Mouse (Mus musculus) limb, embryonic 14.5 days (tissue): ENCODE results near the gene Gm20721. TPM values are rescaled to one million over a fixed set of nuclear protein-coding genes. Genes with fewer than 3 reads are reported as not detected.
"Not testable (repeated sequence)": the region's sequence is repeated elsewhere in the genome, so short reads cannot be mapped to it uniquely, and the experiment has no call there.

Experiments used
- ATAC-seq: fragments of 200-750 bp; cut with Nextera tagmentation; 2 replicates; pipeline ENCODE4 v1.8.0; 2017; ENCODE audit warnings: low read depth, moderate number of reproducible peaks, moderate TSS enrichment; ENCODE audit not compliant: low FRiP score
- DNase-seq: peaks from one replicate; pipeline ENCODE4 v3.0.0-alpha.2; 2015; ENCODE audit warnings: low spot score
- H3K27ac ChIP-seq: fragments of 300-500 bp; sonication (generic); replicated peaks from 2 replicates; pipeline ENCODE4 v1.5.1; 2014; ENCODE audit warnings: low read depth, mild to moderate bottlenecking, low read length, moderate library complexity, mixed read lengths
- H3K27me3 ChIP-seq: fragments of 300-500 bp; sonication (generic); 2 replicates; pipeline ENCODE4 v1.6.1; 2014; ENCODE audit warnings: low read length, mixed read lengths; ENCODE audit not compliant: control insufficient read depth, insufficient read depth
- H3K36me3 ChIP-seq: fragments of 300-500 bp; sonication (generic); 2 replicates; pipeline ENCODE4 v1.6.1; 2014; ENCODE audit warnings: mild to moderate bottlenecking, low read length, moderate library complexity, mixed read lengths; ENCODE audit not compliant: control insufficient read depth, insufficient read depth
- H3K4me1 ChIP-seq: fragments of 300-500 bp; sonication (generic); 2 replicates; pipeline ENCODE4 v1.6.1; 2014; ENCODE audit warnings: antibody characterized with exemption, low read length, mixed read lengths; ENCODE audit not compliant: control insufficient read depth, insufficient read depth
- H3K4me2 ChIP-seq: fragments of 300-500 bp; sonication (generic); replicated peaks from 2 replicates; pipeline ENCODE4 v1.6.1; 2014; ENCODE audit warnings: low read depth, mild to moderate bottlenecking, low read length, moderate library complexity; ENCODE audit not compliant: severe bottlenecking
- H3K4me3 ChIP-seq: fragments of 300-500 bp; sonication (generic); replicated peaks from 2 replicates; pipeline ENCODE4 v1.5.1; 2014; ENCODE audit warnings: low read length
- H3K9ac ChIP-seq: fragments of 300-500 bp; sonication (generic); 2 replicates; pipeline ENCODE4 v1.6.1; 2014; ENCODE audit warnings: mild to moderate bottlenecking, low read depth, low read length, moderate library complexity; ENCODE audit not compliant: severe bottlenecking
- H3K9me3 ChIP-seq: fragments of 300-500 bp; sonication (generic); 2 replicates; pipeline ENCODE4 v1.6.1; 2016; ENCODE audit warnings: low read length; ENCODE audit not compliant: control insufficient read depth
- POLR2A ChIP-seq: fragments of 200-500 bp; IDR thresholded peaks from 2 replicates; pipeline ENCODE4 v1.8.0; 2012; ENCODE audit warnings: inconsistent platforms, mild to moderate bottlenecking, moderate library complexity, borderline replicate concordance; ENCODE audit not compliant: insufficient read depth, insufficient read length; ENCODE audit errors: extremely low read depth
- WGBS: fragments of 180-500 bp; shearing (Covaris S2); extraction: QIAGEN DNeasy Blood & Tissue Kit; methylation state at CpG from one replicate; pipeline ENCODE4 v1.1.7; 2014; 5-methylcytosine and 5-hydroxymethylcytosine counted together
- polyA plus RNA-seq, 2 experiments: library from polyadenylated mRNA; depleted of rRNA in 1 of 2; stranded (reverse) in 1 of 2; unstranded in 1 of 2; fragments of >200 nt; fragmentation: Nextera tagmentation in 1 of 2; extraction: Ambion mirVana in 1 of 2; gene quantifications; 2 replicates each; pipeline versions ENCODE4 v1.2.1 to v1.2.3; 2012 to 2014

Gm20721 gene
- polyA plus RNA-seq, 2 experiments: 0.65 to 13.4 TPM

- Histone ChIP-seq H3K27me3 (no peaks in the 10 kb centered on the region), H3K4me2 (no peak overlapping the region), H3K36me3 (no peaks in the 10 kb centered on the region), H3K9ac (no peak overlapping the region), H3K4me1 (no peaks in the 10 kb centered on the region), H3K9me3 (no peaks in the 10 kb centered on the region), H3K27ac (no peak overlapping the region), H3K4me3 (no peak overlapping the region)
- no peak for DNase-seq
- no peak for ATAC-seq
- WGBS: 77% methylated on average over 4 of the region's 4 CpGs
- TF ChIP-seq POLR2A: no peak
Observed at GRCm38 (mm10) chr2:174359656-174360055, 13.1 kb upstream of the Gm20721 start.

GRCm38 (mm10) chr2:174358516-174358915 lies 12.0 kb upstream of the Gm20721 start:
- no peaks in the 10 kb centered on the region for H3K27me3 ChIP-seq
- H3K4me1 ChIP-seq: no peaks in the 10 kb centered on the region
- no peaks in the 10 kb centered on the region for H3K9me3 ChIP-seq
- H3K9ac ChIP-seq: no peak overlapping the region
- no peak overlapping the region for H3K4me3 ChIP-seq
- no peaks in the 10 kb centered on the region for H3K36me3 ChIP-seq
- DNase-seq (no peak), ATAC-seq (no peak)
- no peak for TF ChIP-seq POLR2A
- no peak overlapping the region for H3K4me2 ChIP-seq
- H3K27ac ChIP-seq: no peak overlapping the region
- 91% methylated on average over 4 of the region's 4 CpGs for WGBS

- not testable (repeated sequence) for H3K27ac ChIP-seq, ATAC-seq, H3K4me3 ChIP-seq, DNase-seq, H3K27me3 ChIP-seq, H3K9ac ChIP-seq, H3K9me3 ChIP-seq, H3K4me2 ChIP-seq
- H3K4me1 ChIP-seq: peaks cover 29% of the 10 kb centered on the region
- peaks cover 45% of the 10 kb centered on the region for H3K36me3 ChIP-seq
- 98% methylated on average over 2 of the region's 2 CpGs for WGBS
Observed at GRCm38 (mm10) chr2:174346999-174347668, 622 bp upstream of the Gm20721 start.

- 95% methylated on average over 16 of the region's 16 CpGs for WGBS
- 0 out of 2 replicates have a peak overlapping the region, but pooled peaks have one; percentile 62 for H3K27ac ChIP-seq
- H3K36me3 ChIP-seq: peaks cover 55% of the 10 kb centered on the region
- no peak for TF ChIP-seq POLR2A
- H3K27me3 ChIP-seq: no peaks in the 10 kb centered on the region
- peaks cover 4% of the 10 kb centered on the region; the same call in 1 of the 2 replicates for H3K9me3 ChIP-seq
- DNase-seq (no peak), ATAC-seq (no peak)
- no peak overlapping the region for H3K4me3 ChIP-seq
- no peak overlapping the region for H3K4me2 ChIP-seq
- H3K9ac ChIP-seq: no peak overlapping the region
- peaks cover 45% of the 10 kb centered on the region for H3K4me1 ChIP-seq
Observed at GRCm38 (mm10) chr2:174344996-174345395, 1.5 kb downstream of the Gm20721 start.

GRCm38 (mm10) chr2:174344003-174344655 lies 2.4 kb downstream of the Gm20721 start:
- Histone ChIP-seq H3K27ac (peak overlapping the region; percentile 62; the same call in 1 of the 2 replicates), H3K9me3 (peaks cover 4% of the 10 kb centered on the region; the same call in 1 of the 2 replicates), H3K9ac (no peak overlapping the region), H3K4me2 (peak overlapping the region; percentile 4), H3K27me3 (no peaks in the 10 kb centered on the region), H3K4me3 (no peak overlapping the region), H3K36me3 (peaks cover 61% of the 10 kb centered on the region), H3K4me1 (peaks cover 45% of the 10 kb centered on the region)
- TF ChIP-seq POLR2A: no peak
- WGBS: 13% methylated on average over 3 of the region's 3 CpGs
- ATAC-seq (peak; percentile 78), DNase-seq (peak; percentile 91)
